Mouse (Mus musculus): ENCODE data around the gene Sipa1l2. TPM values are rescaled to one million over a fixed set of nuclear protein-coding genes. Genes with fewer than 3 reads are reported as not detected.

The Sipa1l2 gene
- polyA plus RNA-seq, 1 experiment from 2014 or later, result 14.0 TPM

- no peak for ATAC-seq (ENCODE audit: low read depth)
- Histone ChIP-seq H3K9ac (replicated peaks; ENCODE audit: low read depth, low read length) (no peak overlapping the region), H3K27me3 (ENCODE audit: control insufficient read depth, insufficient read depth, low read length) (no peaks in the 10 kb centered on the region), H3K4me1 (ENCODE audit: control insufficient read depth, insufficient read depth, low read length) (peaks cover 11% of the 10 kb centered on the region), H3K4me2 (ENCODE audit: low read depth, low read length) (no peak overlapping the region), H3K36me3 (ENCODE audit: control insufficient read depth, insufficient read depth, low read length) (no peaks in the 10 kb centered on the region), H3K4me3 (ENCODE audit: low read depth, low read length) (no peak overlapping the region), H3K27ac (ENCODE audit: low read depth, low read length) (no peak overlapping the region), H3K9me3 (ENCODE audit: control insufficient read depth, low read length) (no peaks in the 10 kb centered on the region)
- 85% methylated on average over 7 of the region's 7 CpGs for WGBS
Measured at GRCm38 (mm10) chr8:125586587-125586986, 17.0 kb upstream of the Sipa1l2 start.

DNA sequence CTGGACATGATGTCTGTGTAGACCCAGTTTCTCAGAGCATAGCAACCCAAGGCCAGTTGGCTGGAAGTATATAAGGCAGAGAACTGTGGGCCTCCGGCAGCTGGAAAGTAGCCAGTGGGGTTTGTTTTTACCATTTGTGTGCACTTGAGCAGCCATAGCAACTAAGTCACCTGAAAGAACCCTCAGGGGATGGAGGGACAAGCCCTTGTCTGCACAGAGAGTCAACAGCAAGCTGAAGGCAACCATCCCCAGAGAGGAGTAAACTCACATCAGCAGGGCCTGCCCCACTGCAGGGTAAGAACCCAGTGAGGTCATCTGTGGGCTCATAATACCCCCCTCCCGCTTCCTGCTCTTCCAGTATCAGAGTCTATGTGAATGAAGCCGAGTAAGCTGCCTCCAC is 14.7 kb upstream of the Sipa1l2 start:
- 87% methylated on average over 3 of the region's 3 CpGs for WGBS
- H3K4me2 ChIP-seq (ENCODE audit: low read depth, low read length), result no peak overlapping the region
- H3K9ac ChIP-seq (replicated peaks; ENCODE audit: low read depth, low read length), result no peak overlapping the region
- no peaks in the 10 kb centered on the region for H3K36me3 ChIP-seq (ENCODE audit: control insufficient read depth, insufficient read depth, low read length)
- no peaks in the 10 kb centered on the region for H3K9me3 ChIP-seq (ENCODE audit: control insufficient read depth, low read length)
- ATAC-seq (ENCODE audit: low read depth), result no peak
- no peaks in the 10 kb centered on the region for H3K4me1 ChIP-seq (ENCODE audit: control insufficient read depth, insufficient read depth, low read length)
- H3K27ac ChIP-seq (ENCODE audit: low read depth, low read length), result no peak overlapping the region
- no peak overlapping the region for H3K4me3 ChIP-seq (ENCODE audit: low read depth, low read length)
- no peaks in the 10 kb centered on the region for H3K27me3 ChIP-seq (ENCODE audit: control insufficient read depth, insufficient read depth, low read length)

DNA sequence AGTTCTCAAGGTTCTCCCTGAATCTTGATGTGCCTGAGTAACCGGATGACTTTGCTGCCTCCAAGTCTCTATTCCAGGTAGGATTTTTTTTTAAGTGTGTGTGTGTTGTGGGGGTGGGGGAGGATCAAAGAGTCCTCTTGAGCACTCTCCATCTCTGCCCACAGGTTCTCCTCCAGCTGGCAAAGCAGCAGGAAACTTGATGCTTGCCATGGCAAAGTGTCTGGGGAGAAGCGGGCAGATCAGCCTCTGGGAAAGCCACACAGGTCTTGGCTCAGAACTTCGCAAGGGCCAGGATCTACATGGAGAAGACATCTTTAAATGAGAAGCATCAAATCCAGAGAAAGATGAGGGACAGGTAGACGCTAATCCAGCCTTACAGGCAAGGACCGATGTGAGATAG is 10.8 kb upstream of the Sipa1l2 start:
- Histone ChIP-seq H3K27ac (ENCODE audit: low read depth, low read length) (no peak overlapping the region), H3K4me3 (ENCODE audit: low read depth, low read length) (no peak overlapping the region), H3K27me3 (ENCODE audit: control insufficient read depth, insufficient read depth, low read length) (no peaks in the 10 kb centered on the region), H3K4me2 (ENCODE audit: low read depth, low read length) (no peak overlapping the region), H3K9me3 (ENCODE audit: control insufficient read depth, low read length) (no peaks in the 10 kb centered on the region; the same call in 1 of the 2 replicates), H3K9ac (replicated peaks; ENCODE audit: low read depth, low read length) (no peak overlapping the region), H3K36me3 (ENCODE audit: control insufficient read depth, insufficient read depth, low read length) (no peaks in the 10 kb centered on the region), H3K4me1 (ENCODE audit: control insufficient read depth, insufficient read depth, low read length) (no peaks in the 10 kb centered on the region)
- no peak for ATAC-seq (ENCODE audit: low read depth)
- 93% methylated on average over 5 of the region's 5 CpGs for WGBS

GRCm38 (mm10) chr8:125576127-125576526 is 6.5 kb upstream of the Sipa1l2 start:
- no peak for ATAC-seq (ENCODE audit: low read depth)
- no peak overlapping the region for H3K4me2 ChIP-seq (ENCODE audit: low read depth, low read length)
- WGBS, result 79% methylated on average over 4 of the region's 4 CpGs

GRCm38 (mm10) chr8:125574280-125574679 is 4.7 kb upstream of the Sipa1l2 start:
- WGBS, result 24% methylated on average over 4 of the region's 4 CpGs
- no peaks in the 10 kb centered on the region for H3K4me1 ChIP-seq (ENCODE audit: control insufficient read depth, insufficient read depth, low read length)
- H3K9ac ChIP-seq (replicated peaks; ENCODE audit: low read depth, low read length), result no peak overlapping the region
- no peaks in the 10 kb centered on the region for H3K36me3 ChIP-seq (ENCODE audit: control insufficient read depth, insufficient read depth, low read length)
- no peaks in the 10 kb centered on the region; the same call in 1 of the 2 replicates for H3K9me3 ChIP-seq (ENCODE audit: control insufficient read depth, low read length)
- no peak overlapping the region for H3K4me2 ChIP-seq (ENCODE audit: low read depth, low read length)
- ATAC-seq (ENCODE audit: low read depth), result no peak
- no peak overlapping the region for H3K4me3 ChIP-seq (ENCODE audit: low read depth, low read length)
- no peaks in the 10 kb centered on the region for H3K27me3 ChIP-seq (ENCODE audit: control insufficient read depth, insufficient read depth, low read length)
- no peak overlapping the region for H3K27ac ChIP-seq (ENCODE audit: low read depth, low read length)

More at GRCm38 (mm10) chr8:125576127-125576526, 6.5 kb upstream of the Sipa1l2 start:
- H3K4me1 ChIP-seq (ENCODE audit: control insufficient read depth, insufficient read depth, low read length), result no peaks in the 10 kb centered on the region
- H3K36me3 ChIP-seq (ENCODE audit: control insufficient read depth, insufficient read depth, low read length), result no peaks in the 10 kb centered on the region
- H3K27ac ChIP-seq (ENCODE audit: low read depth, low read length), result no peak overlapping the region
- H3K27me3 ChIP-seq (ENCODE audit: control insufficient read depth, insufficient read depth, low read length), result no peaks in the 10 kb centered on the region
- H3K9me3 ChIP-seq (ENCODE audit: control insufficient read depth, low read length), result no peaks in the 10 kb centered on the region; the same call in 1 of the 2 replicates
- H3K9ac ChIP-seq (replicated peaks; ENCODE audit: low read depth, low read length), result no peak overlapping the region
- no peak overlapping the region for H3K4me3 ChIP-seq (ENCODE audit: low read depth, low read length)

- ATAC-seq (ENCODE audit: low read depth), result no peak
- peaks cover 9% of the 10 kb centered on the region for H3K4me1 ChIP-seq (ENCODE audit: control insufficient read depth, insufficient read depth, low read length)
- H3K9ac ChIP-seq (replicated peaks; ENCODE audit: low read depth, low read length), result no peak overlapping the region
- no peaks in the 10 kb centered on the region for H3K27me3 ChIP-seq (ENCODE audit: control insufficient read depth, insufficient read depth, low read length)
- no peak overlapping the region for H3K4me3 ChIP-seq (ENCODE audit: low read depth, low read length)
- no peak overlapping the region for H3K27ac ChIP-seq (ENCODE audit: low read depth, low read length)
- WGBS, result 96% methylated on average over 4 of the region's 4 CpGs
- no peak overlapping the region for H3K4me2 ChIP-seq (ENCODE audit: low read depth, low read length)
- H3K36me3 ChIP-seq (ENCODE audit: control insufficient read depth, insufficient read depth, low read length), result no peaks in the 10 kb centered on the region
- no peaks in the 10 kb centered on the region for H3K9me3 ChIP-seq (ENCODE audit: control insufficient read depth, low read length)
Measured at GRCm38 (mm10) chr8:125572246-125572645, 2.6 kb upstream of the Sipa1l2 start.

DNA sequence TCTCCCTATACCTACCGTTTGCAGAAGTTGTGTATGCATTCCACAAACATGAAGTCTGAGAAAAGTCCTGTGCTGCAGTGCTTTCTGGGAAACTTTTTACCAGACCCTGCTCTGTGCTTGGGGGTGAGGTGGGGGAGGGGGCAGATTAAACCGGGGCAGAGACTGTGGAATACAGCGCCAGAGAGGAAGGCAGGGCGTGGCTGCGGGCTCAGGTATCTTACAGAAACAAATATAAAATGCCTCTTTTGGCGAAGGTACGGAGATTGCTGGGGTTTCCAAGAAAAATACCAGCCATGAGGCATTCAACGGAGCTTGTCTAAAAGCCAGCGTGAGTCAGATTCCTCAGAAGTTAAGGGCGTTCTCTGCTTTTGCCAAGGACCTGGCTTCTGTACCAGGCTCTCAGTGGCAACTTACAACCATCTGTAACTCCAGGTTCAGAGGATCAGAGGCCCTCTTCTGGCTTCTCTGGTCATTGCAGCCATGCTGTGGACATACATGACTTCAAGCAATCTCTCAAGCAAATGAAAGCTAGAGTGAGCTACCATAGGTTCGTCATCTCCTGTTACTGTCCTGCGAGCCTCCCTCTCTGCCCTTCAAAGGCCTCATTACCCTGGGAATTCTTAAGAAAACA is 1.3 kb upstream of the Sipa1l2 start:
- ATAC-seq (ENCODE audit: low read depth), result no peak
- H3K4me3 ChIP-seq (ENCODE audit: low read depth, low read length), result no peak overlapping the region
- H3K4me2 ChIP-seq (ENCODE audit: low read depth, low read length), result no peak overlapping the region
- no peak overlapping the region for H3K9ac ChIP-seq (replicated peaks; ENCODE audit: low read depth, low read length)
- H3K27me3 ChIP-seq (ENCODE audit: control insufficient read depth, insufficient read depth, low read length), result no peaks in the 10 kb centered on the region
- WGBS, result 82% methylated on average over 12 of the region's 12 CpGs
- no peaks in the 10 kb centered on the region for H3K36me3 ChIP-seq (ENCODE audit: control insufficient read depth, insufficient read depth, low read length)
- no peaks in the 10 kb centered on the region for H3K9me3 ChIP-seq (ENCODE audit: control insufficient read depth, low read length)
- H3K4me1 ChIP-seq (ENCODE audit: control insufficient read depth, insufficient read depth, low read length), result peaks cover 15% of the 10 kb centered on the region
- H3K27ac ChIP-seq (ENCODE audit: low read depth, low read length), result no peak overlapping the region

- ATAC-seq (ENCODE audit: low read depth), result no peak; the same call in 1 of the 2 replicates
- Histone ChIP-seq H3K4me2 (ENCODE audit: low read depth, low read length) (peak overlapping the region; percentile 61), H3K4me1 (ENCODE audit: control insufficient read depth, insufficient read depth, low read length) (peaks cover 15% of the 10 kb centered on the region), H3K36me3 (ENCODE audit: control insufficient read depth, insufficient read depth, low read length) (no peaks in the 10 kb centered on the region), H3K9me3 (ENCODE audit: control insufficient read depth, low read length) (no peaks in the 10 kb centered on the region), H3K9ac (replicated peaks; ENCODE audit: low read depth, low read length) (peak overlapping the region; percentile 39; the same call in 1 of the 2 replicates), H3K27me3 (ENCODE audit: control insufficient read depth, insufficient read depth, low read length) (no peaks in the 10 kb centered on the region), H3K27ac (ENCODE audit: low read depth, low read length) (peak overlapping the region; percentile 17; the same call in 1 of the 2 replicates), H3K4me3 (ENCODE audit: low read depth, low read length) (peak overlapping the region; percentile 70)
- 13% methylated on average over 13 of the region's 13 CpGs for WGBS
Measured at GRCm38 (mm10) chr8:125570389-125570788, 781 bp upstream of the Sipa1l2 start.

GRCm38 (mm10) chr8:125568851-125569532 is 616 bp downstream of the Sipa1l2 start:
- H3K4me1 ChIP-seq (ENCODE audit: control insufficient read depth, insufficient read depth, low read length), result peaks cover 15% of the 10 kb centered on the region
- no peaks in the 10 kb centered on the region for H3K27me3 ChIP-seq (ENCODE audit: control insufficient read depth, insufficient read depth, low read length)
- H3K4me2 ChIP-seq (ENCODE audit: low read depth, low read length), result peak overlapping the region; percentile 61
- H3K9ac ChIP-seq (replicated peaks; ENCODE audit: low read depth, low read length), result peak overlapping the region; percentile 78
- H3K36me3 ChIP-seq (ENCODE audit: control insufficient read depth, insufficient read depth, low read length), result no peaks in the 10 kb centered on the region
- 0 out of 2 replicates have a peak overlapping the region, but pooled peaks have one; percentile 53 for H3K27ac ChIP-seq (ENCODE audit: low read depth, low read length)
- H3K9me3 ChIP-seq (ENCODE audit: control insufficient read depth, low read length), result no peaks in the 10 kb centered on the region
- under 1% methylated on average over 39 of the region's 39 CpGs for WGBS
- ATAC-seq (ENCODE audit: low read depth), result peak; percentile 11
- peak overlapping the region; percentile 70 for H3K4me3 ChIP-seq (ENCODE audit: low read depth, low read length)

Measured in neural tube, embryonic 14.5 days (tissue).